Mouse (Mus musculus): ENCODE data around the gene Maco1.

Gene Maco1

GRCm38 (mm10) chr4:134769081-134769811 lies 83.9 kb downstream of the Maco1 start:
- DNase-seq, result peak; percentile 76

- DNase-seq, result peak; percentile 85
Measured at GRCm38 (mm10) chr4:134768226-134768888, 84.8 kb downstream of the Maco1 start.

- peak; percentile 74 for DNase-seq
Measured at GRCm38 (mm10) chr4:134767426-134768225, 85.5 kb downstream of the Maco1 start, which contains the start of gene Ldlrap1. Ldlrap1 (minus strand) TSS chr4:134768024.

GRCm38 (mm10) chr4:134766904-134767425 lies 86.2 kb downstream of the Maco1 start:
- DNase-seq, result no peak

DNA sequence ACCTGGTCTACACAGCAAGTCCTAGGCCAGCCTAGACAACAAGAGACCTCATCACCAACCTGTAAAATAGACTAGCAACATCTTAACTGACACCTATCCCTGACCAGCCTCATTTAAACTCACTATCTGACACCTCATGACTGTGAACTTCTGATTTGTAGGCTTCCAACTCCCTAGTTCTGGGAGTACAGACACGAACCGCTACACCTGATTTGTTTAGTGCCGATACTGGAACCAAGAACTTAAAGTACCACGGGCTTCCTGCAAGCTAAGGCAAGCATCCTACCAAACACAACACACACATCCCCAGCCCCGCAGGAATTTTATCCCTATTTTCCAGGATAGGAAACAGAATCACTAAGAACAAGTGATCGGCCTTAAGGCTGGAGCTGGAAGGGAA lies 86.9 kb downstream of the Maco1 start:
- peak; percentile 46 for DNase-seq

DNA sequence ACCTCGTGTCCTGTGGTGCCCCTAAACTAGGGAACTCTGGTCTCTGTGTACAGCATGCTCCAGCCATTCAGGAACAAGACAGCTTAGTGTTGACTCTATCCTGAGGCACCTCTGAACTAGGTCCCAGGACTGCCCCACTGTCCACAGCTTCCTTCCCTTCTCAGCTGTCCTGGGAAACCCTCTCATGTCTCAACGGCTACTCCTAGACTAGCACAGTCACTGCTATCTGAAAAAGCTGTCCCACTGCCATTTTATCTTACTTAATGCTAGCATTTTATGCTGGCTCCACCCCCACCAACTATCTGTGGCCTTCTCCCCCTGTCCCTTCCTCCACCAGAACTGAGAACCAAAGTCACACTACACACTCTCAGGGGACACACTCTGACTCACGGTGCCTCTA lies 88.8 kb downstream of the Maco1 start:
- no peak for DNase-seq

DNA sequence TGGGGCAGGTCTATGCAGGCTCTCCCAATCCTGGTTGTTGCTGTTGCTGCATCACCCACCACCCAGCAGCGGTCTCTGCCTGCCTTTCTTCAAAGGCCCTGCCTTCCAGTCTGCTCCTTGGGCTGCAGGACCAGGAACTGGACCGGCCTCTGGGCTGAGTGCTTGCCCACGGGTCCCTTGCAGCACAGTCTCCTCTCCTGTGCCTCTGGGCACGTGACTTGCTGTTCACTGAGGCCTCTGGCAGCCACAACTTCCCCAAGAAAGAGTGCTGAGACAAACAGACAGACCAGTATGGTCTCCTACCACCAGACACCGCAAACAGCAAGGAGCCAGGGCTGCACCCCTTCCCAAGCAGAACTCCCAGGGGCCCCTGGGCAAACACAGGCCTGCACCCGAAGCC lies 90.8 kb downstream of the Maco1 start:
- DNase-seq, result no peak

- DNase-seq, result peak; percentile 44
Measured at GRCm38 (mm10) chr4:134760793-134761201, 92.3 kb downstream of the Maco1 start.

DNA sequence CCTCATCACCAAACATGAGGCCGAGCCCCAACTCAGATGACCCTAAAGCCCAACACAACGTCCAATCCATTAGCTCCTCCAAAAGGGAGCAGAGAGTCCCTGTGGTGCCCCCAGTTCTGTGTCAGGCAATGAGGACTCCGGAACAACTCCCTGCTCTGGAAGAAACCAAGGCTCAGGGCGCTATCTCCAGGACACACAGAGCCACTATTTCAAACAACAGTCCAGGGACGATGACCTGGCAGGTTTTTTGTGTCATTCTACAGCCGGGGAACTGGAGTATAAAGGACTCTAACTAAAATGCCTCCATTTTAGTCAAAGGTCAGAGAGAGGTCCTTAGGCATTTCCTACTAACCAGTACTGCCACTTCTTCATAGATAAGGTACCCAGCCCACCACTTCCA lies 92.9 kb downstream of the Maco1 start:
- DNase-seq, result no peak

GRCm38 (mm10) chr4:134759564-134759963 lies 93.6 kb downstream of the Maco1 start:
- no peak for DNase-seq

DNA sequence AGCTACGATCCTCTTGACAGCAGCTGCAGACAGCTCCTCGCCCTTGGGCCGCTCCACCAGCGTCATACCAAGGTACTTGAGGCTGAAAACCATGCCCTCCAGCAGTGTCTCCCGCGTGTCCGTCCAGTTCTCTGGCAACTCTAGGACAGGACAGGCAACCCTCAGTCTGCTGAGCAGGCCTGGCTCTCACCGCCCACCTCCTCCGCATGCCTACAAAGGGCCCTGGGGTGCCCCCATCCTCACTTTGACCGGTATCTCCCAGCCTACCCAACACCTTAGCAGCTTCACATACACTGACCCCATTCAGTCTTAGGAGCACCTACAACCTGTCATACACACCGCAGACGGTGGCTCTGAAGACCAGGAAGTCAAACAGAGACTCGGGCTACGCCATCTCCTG lies 94.2 kb downstream of the Maco1 start:
- no peak for DNase-seq

DNA sequence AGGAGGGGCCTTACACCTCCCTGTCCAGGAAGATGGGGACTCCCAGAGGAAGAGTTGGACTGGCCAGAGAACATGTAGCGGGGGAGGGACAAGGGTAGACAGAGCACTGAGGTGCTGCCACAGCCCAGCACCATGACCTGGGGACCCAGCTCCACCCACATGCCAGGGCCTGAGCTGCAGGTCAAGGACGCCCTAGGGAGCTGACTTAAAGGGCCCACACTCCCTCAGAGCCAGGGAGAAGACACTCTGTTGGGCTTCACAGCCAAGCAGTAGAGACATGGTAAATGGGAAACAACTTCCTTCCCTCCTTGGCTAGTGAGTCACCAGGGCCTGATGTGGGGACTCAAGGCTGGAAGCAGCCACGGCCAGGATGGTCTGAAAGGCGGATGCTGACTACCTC lies 94.8 kb downstream of the Maco1 start:
- DNase-seq, result no peak

GRCm38 (mm10) chr4:134756953-134757352 lies 96.2 kb downstream of the Maco1 start:
- no peak for DNase-seq

DNA sequence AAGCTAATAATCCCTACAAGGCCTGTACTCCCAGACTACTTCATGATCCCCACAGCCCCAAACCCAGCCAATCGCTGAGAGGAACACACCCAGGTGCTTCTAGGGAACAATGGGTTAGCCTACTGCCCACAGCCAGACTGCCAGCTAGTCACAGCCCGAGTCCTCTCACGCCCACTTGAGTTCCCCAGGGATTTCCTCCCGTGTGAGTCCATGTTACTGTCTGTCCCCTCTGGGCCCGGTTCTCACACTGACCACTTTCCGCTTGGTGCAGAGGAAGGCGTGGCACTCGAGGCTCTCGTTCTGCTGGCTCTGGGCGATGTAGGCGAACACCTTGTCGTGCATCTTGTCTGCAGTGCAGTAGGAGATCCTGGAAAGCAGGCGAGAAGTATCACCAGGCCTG lies 98.2 kb downstream of the Maco1 start:
- no peak for DNase-seq

- DNase-seq, result no peak
Measured at GRCm38 (mm10) chr4:134754371-134754770, 98.8 kb downstream of the Maco1 start.

DNA sequence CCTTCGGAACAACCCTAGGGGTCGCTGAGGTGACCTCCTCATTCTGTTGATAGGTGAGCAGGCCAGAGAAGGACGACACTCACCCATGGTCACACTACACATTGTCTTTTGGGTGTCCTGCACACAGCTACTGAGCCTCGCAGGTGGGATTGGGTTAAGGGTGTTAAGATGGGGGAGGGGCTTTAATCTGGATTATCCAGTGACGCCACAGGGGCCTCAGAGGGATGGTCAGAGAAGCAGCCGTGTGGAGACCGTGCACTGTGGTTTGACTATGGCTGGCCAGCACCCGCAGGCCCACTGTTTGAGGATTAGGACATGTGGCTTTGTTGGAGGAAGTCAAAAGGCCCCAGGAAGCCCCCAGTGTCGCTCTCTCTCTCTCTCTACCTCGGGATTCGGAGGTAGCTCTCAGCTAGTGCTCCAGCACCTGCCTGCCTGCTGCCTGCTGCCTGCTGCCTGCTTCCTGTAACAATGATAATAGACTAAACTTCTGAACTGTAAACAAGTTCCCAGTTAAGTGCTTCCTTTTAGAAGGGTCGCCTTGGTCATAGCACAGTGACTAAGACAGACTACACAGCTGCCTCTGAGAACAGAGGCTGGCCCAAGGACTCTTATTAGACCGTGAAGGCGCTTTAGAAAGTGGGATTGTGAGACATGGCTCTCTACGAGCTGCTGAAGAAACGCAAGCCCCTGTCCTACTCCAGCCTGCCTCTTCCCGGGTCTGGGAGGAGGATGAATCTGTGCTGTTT lies 99.5 kb downstream of the Maco1 start:
- no peak for DNase-seq

DNA sequence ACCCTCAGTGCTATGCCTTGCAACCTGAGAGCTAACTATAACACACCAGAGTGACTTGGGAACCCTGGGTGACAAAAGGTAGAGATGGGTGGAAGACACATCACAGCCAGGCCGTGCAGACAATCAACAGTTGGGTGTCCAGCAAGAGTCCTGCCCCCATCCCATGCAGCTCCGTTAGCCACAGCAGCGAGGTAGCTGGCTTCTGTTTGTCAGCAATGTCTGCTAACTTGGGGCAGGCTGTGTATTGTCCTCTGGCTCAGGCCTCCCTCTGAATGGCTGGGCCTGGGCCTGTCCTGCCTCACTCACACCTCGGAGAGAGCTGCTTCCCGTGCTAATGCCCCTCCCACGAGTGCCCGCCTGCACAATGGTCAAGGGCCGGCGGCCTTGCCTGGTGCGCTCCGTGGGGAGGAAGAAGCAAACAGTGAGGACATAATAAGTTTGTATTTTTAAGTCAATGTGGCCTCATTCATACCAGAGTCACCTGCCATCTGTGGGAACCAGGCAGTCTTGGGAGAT lies 100.2 kb downstream of the Maco1 start:
- DNase-seq, result no peak
